ENCODE assay signal across 15 mouse cellular contexts in the genomic region with DNA sequence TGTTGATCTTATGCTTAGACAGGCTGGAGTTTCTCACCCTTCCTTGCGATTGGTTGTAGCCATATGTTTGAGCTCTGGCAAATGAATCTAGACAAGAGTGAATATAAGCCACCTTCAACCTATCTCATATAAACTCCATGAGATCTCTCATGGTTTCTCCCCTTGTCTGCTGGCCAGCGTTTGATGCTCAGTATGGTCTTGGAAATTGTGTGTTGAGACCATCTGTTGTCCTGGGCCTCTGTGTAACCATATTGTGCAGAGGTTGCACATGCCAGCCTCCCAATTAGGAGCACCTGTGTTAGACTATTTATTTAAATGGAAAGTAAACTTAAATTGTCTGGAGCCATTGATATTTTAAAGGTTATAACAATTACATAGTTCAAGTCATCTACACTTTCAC.
"Had no signal": no experiment of that assay in that cellular context is flagged by ENCODE, and none has a peak within 500 bp of the region (broad histone marks: within the 10 kb centered on the region; RNA-seq: fewer than 3 reads in every experiment).

No protein-coding gene starts in this region.

- H3K27ac ChIP-seq: neural tube, embryonic 15.5 days; stomach, embryonic 15.5 days; stomach, postnatal 0 days had no signal

- H3K9me3 ChIP-seq: neural tube, embryonic 15.5 days; stomach, embryonic 15.5 days had no signal

- DNase-seq: retina, postnatal 1 day; right cerebral cortex, adult 18-20 months; right cerebral cortex, postnatal 14 days; right cerebral cortex, postnatal 25 days; right cerebral cortex, postnatal 4 days; spleen, adult 18-20 months; thymus, adult 18-20 months; thymus, adult 2 months; thymus, postnatal 14 days; thymus, postnatal 25 days; thymus, postnatal 36 days; thymus, postnatal 4 days had no signal

- H3K27me3 ChIP-seq: neural tube, embryonic 15.5 days; stomach, embryonic 15.5 days had no signal

- H3K9ac ChIP-seq: neural tube, embryonic 15.5 days; stomach, embryonic 15.5 days had no signal

- H3K4me1 ChIP-seq: stomach, embryonic 15.5 days had no signal

- H3K4me2 ChIP-seq: neural tube, embryonic 15.5 days; stomach, embryonic 15.5 days had no signal

- H3K36me3 ChIP-seq: neural tube, embryonic 15.5 days; stomach, embryonic 15.5 days had no signal

- H3K4me3 ChIP-seq: neural tube, embryonic 15.5 days; stomach, embryonic 15.5 days had no signal
